Mouse (Mus musculus): ENCODE measurements at regions not wholly inside any gene's neighbourhood (a gene's known extent, or its start where the extent isn't known, plus 50 kb on each side); places are given as distances from the start of the nearest gene placed in this dataset.

DNA sequence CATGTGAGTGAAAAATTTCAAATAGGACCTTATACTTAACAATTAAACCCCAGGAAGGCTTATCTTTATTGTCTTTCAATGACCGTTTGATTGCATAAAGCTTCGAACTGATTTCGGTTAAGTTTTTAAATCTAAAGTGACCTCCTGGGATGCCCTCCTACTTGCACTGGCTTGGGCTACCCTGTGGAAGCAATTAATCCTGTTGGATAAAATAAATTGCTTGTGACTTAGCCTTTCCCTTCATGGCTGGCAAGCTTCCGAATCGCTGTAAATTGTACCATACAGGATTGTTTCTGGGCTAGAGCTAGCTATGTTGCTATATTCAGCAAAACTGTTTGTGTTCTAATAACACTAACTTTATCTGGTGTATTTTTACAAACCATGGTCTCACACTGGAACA is 272.6 kb upstream of the Ccdc54 start:
- no peak for TF ChIP-seq POLR2A (IDR thresholded peaks at IDR 0.05; ENCODE audit: insufficient read depth, low read depth, low read length)
- TF ChIP-seq CTCF (IDR thresholded peaks at IDR 0.05; ENCODE audit: insufficient read depth, low read depth, low read length) = no peak

Measured in olfactory bulb, adult 2 months (tissue).